Mouse (Mus musculus): ENCODE results near the gene Thrsp.

The Thrsp gene

GRCm38 (mm10) chr7:97375906-97376305, 41.6 kb downstream of the Thrsp start:
- DNase-seq (ENCODE audit: low spot score): no peak

- no peak for DNase-seq (ENCODE audit: low spot score)
These were observed 42.4 kb downstream of the Thrsp start for GRCm38 (mm10) chr7:97375101-97375500.

GRCm38 (mm10) chr7:97365887-97366286, 51.6 kb downstream of the Thrsp start:
- DNase-seq (ENCODE audit: low spot score): no peak
